Comparison of ENCODE assay signal across 8 mouse cellular contexts in the genomic region with DNA sequence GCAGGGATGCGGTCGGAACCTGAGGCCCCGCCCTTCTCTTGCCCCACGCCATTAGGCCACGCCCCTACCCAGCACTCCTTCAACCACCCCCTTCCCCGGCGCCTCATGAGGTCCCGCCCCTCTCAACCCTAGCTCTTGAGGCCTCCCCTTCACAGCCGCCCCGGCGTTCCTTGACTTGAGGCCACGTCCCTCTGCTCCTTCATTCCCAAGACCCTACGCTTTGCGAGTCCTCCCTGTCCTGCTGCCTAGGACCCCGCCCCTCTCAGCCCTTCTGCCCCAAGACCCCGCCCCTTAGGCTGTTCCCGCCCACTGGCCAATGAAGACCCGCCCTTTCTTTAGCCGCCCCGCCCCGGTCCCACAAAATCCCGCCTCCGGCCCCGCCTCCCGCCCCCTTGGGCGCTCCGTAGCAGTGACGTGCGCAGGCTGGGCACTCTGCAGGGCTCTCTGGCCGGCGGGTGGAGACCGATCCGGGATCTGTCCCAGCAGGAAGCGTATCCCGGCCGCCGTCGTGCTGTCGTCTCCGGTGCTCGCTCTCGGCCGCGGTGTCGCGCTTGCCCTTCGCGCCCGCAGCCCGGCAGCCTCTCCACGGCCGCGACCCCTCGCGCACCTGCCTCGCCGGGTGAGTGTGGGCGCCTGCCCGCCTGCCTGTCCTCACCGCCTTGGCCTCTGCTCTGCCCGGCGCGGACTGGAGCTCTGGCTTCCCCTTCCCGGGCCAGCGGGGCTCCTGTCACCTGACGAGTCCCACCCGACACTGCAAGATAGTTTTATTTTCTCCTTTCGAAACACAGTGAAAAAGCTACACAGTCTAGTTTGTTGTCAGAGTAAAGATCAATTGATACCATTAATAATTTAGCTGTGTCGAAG. TPM values are rescaled to one million over a fixed set of nuclear protein-coding genes. Genes with fewer than 3 reads are reported as not detected.
DNase-seq lines count a peak whose midpoint lies in the region; ATAC-seq and TF ChIP-seq lines count a peak whose summit lies in the region.

Myo6 (plus strand) TSS at position 421 of the 864 bp plus-strand sequence.

- peaks cover 0 to 2% of the 10 kb centered on the region in 2 experiments; a peak in 2 of 4 replicates for H3K27me3 ChIP-seq in MEL (ENCODE audit: control insufficient read depth in 1 of 2, insufficient read depth in 2 of 2, low read length in 2 of 2)
- no peaks in the 10 kb centered on the region for H3K27me3 ChIP-seq in cerebellum, adult 2 months (ENCODE audit: control insufficient read depth, insufficient read depth, low read length)
- H3K27me3 ChIP-seq in forebrain, postnatal 0 days (ENCODE audit: insufficient read depth, low read length), result no peaks in the 10 kb centered on the region
- no peaks in the 10 kb centered on the region for H3K27me3 ChIP-seq in neural tube, embryonic 15.5 days (replicated peaks)

- TF ChIP-seq POLR2A in MEL (IDR thresholded peaks at IDR 0.05; ENCODE audit: control insufficient read depth in 1 of 2, insufficient read depth in 1 of 2, low read depth in 1 of 2, low read length in 2 of 2, poor library complexity in 1 of 2), result no peak
- peak; percentile 84; the same call in 1 of the 2 replicates for TF ChIP-seq POLR2A in cerebellum, adult 2 months (IDR thresholded peaks at IDR 0.05; ENCODE audit: borderline replicate concordance, insufficient read depth, low read length)
- peak; percentile 94 for TF ChIP-seq POLR2A in lung, adult 2 months (IDR thresholded peaks at IDR 0.05; ENCODE audit: borderline replicate concordance, extremely low read depth, low read depth, low read length)

- intact Hi-C loops in heart, postnatal 36 days (cut with DNase I), result loop anchor here (2.0 to 10.0 kb wide), 4 partner anchors 76 to 370 kb away; partner anchors contain the start of genes Senp6 and Tmem30a

- no peaks in the 10 kb centered on the region for H3K9me3 ChIP-seq in MEL (replicated peaks; ENCODE audit: insufficient read depth, low read length)
- H3K9me3 ChIP-seq in forebrain, postnatal 0 days (ENCODE audit: low read length), result no peaks in the 10 kb centered on the region
- H3K9me3 ChIP-seq in neural tube, embryonic 15.5 days (replicated peaks), result no peaks in the 10 kb centered on the region

- peaks cover 2 to 5% of the 10 kb centered on the region in 2 experiments; a peak in 3 of 4 replicates for H3K4me1 ChIP-seq in MEL (ENCODE audit: control insufficient read depth in 1 of 2, insufficient read depth in 2 of 2, low read length in 2 of 2)
- H3K4me1 ChIP-seq in cerebellum, adult 2 months (ENCODE audit: control insufficient read depth, insufficient read depth, low read length), result no peaks in the 10 kb centered on the region
- H3K4me1 ChIP-seq in forebrain, postnatal 0 days (ENCODE audit: insufficient read depth), result no peaks in the 10 kb centered on the region; the same call in 1 of the 2 replicates
- no peaks in the 10 kb centered on the region for H3K4me1 ChIP-seq in lung, adult 2 months (ENCODE audit: control insufficient read depth, insufficient read depth, low read length)
- H3K4me1 ChIP-seq in neural tube, embryonic 15.5 days, result peaks cover 5% of the 10 kb centered on the region

- DNase-seq in MEL (ENCODE audit: low read depth, low spot score), result peak; percentile 79
- peak; percentile 95 to 97 for DNase-seq in cerebellum, adult 2 months
- peak; percentile 91 for DNase-seq in forebrain, postnatal 0 days
- DNase-seq in heart, postnatal 36 days, result peak; percentile 95 to 97
- peak; percentile 95 to 96 for DNase-seq in layer of hippocampus, adult 2 months (ENCODE audit: low spot score in 2 of 2)
- peak; percentile 95 for DNase-seq in lung, adult 2 months
- peak; percentile 99 for DNase-seq in testis, postnatal 10 days (ENCODE audit: low spot score)

- H3K79me2 ChIP-seq in MEL (ENCODE audit: control insufficient read depth, insufficient read depth, low read length, poor library complexity), result no peaks in the 10 kb centered on the region

- H3K4me2 ChIP-seq in forebrain, postnatal 0 days (ENCODE audit: low read depth), result peak within 1 kb of the TSS; percentile 81
- H3K4me2 ChIP-seq in neural tube, embryonic 15.5 days, result peak within 1 kb of the TSS; percentile 90

- under 1% methylated on average over 69 of the region's 69 CpGs for WGBS in cerebellum, adult 2 months
- 1% methylated on average over 69 of the region's 69 CpGs for whole genome bisulfite sequencing in forebrain, postnatal 0 days
- 1% methylated on average over 68 of the region's 69 CpGs for WGBS in lung, adult 2 months
- whole genome bisulfite sequencing in neural tube, embryonic 15.5 days, result under 1% methylated on average over 64 of the region's 69 CpGs

- TF ChIP-seq EP300 in MEL (IDR thresholded peaks at IDR 0.05; ENCODE audit: low read depth in 1 of 2, low read length in 2 of 2), result no peak

- no peak within 1 kb of the TSS for H3K27ac ChIP-seq in MEL (ENCODE audit: control insufficient read depth, low read depth, low read length)
- H3K27ac ChIP-seq in cerebellum, adult 2 months (ENCODE audit: insufficient read depth, low read length), result peak within 1 kb of the TSS; percentile 73
- H3K27ac ChIP-seq in forebrain, postnatal 0 days (ENCODE audit: low read depth, low read length), result peak within 1 kb of the TSS; percentile 71; the same call in 1 of the 2 replicates
- H3K27ac ChIP-seq in layer of hippocampus, adult 2 months, result peak within 1 kb of the TSS; percentile 91
- H3K27ac ChIP-seq in neural tube, embryonic 15.5 days (replicated peaks), result peak within 1 kb of the TSS; percentile 87

- peak within 1 kb of the TSS; percentile 62 for H3K9ac ChIP-seq in MEL (ENCODE audit: control insufficient read depth, low read depth, low read length, poor library complexity, severe bottlenecking)
- H3K9ac ChIP-seq in forebrain, postnatal 0 days, result peak within 1 kb of the TSS; percentile 74
- H3K9ac ChIP-seq in neural tube, embryonic 15.5 days (replicated peaks), result peak within 1 kb of the TSS; percentile 72

- peak within 1 kb of the TSS; percentile 81 to 91 for H3K4me3 ChIP-seq in MEL (ENCODE audit: control insufficient read depth in 1 of 2, insufficient read depth in 1 of 2, low read depth in 2 of 2, low read length in 2 of 2)
- H3K4me3 ChIP-seq in cerebellum, adult 2 months (replicated peaks; ENCODE audit: insufficient read depth, low read depth, low read length), result peak within 1 kb of the TSS; percentile 73
- H3K4me3 ChIP-seq in forebrain, postnatal 0 days (ENCODE audit: low read depth, low read length), result peak within 1 kb of the TSS; percentile 82
- H3K4me3 ChIP-seq in layer of hippocampus, adult 2 months, result peak within 1 kb of the TSS; percentile 95
- H3K4me3 ChIP-seq in lung, adult 2 months (replicated peaks; ENCODE audit: extremely low read depth, low read depth, low read length), result peak within 1 kb of the TSS; percentile 97
- peak within 1 kb of the TSS; percentile 88 for H3K4me3 ChIP-seq in neural tube, embryonic 15.5 days (replicated peaks)

- peaks cover 0 to 11% of the 10 kb centered on the region in 2 experiments; a peak in 2 of 4 replicates for H3K36me3 ChIP-seq in MEL (ENCODE audit: control insufficient read depth in 1 of 2, insufficient read depth in 2 of 2, low read length in 2 of 2)
- no peaks in the 10 kb centered on the region for H3K36me3 ChIP-seq in forebrain, postnatal 0 days (ENCODE audit: insufficient read depth)
- no peaks in the 10 kb centered on the region for H3K36me3 ChIP-seq in neural tube, embryonic 15.5 days

- TF ChIP-seq RAD21 in MEL (IDR thresholded peaks at IDR 0.05; ENCODE audit: low read depth, low read length), result no peak

- ATAC-seq in forebrain, postnatal 0 days, result peak; percentile 97
- peak; percentile 97 for ATAC-seq in neural tube, embryonic 15.5 days (ENCODE audit: low FRiP score)

- TF ChIP-seq CTCF in MEL (IDR thresholded peaks at IDR 0.05 in 2 of 3, conservative IDR thresholded peaks at IDR 0.05 in 1 of 3; ENCODE audit: control insufficient read depth in 1 of 3, insufficient read depth in 1 of 3, low read depth in 2 of 3, low read length in 3 of 3, poor library complexity in 1 of 3, severe bottlenecking in 1 of 3), result no peak
- no peak for TF ChIP-seq CTCF in cerebellum, adult 2 months (IDR thresholded peaks at IDR 0.05; ENCODE audit: borderline replicate concordance, insufficient read depth, low read depth, low read length)
- TF ChIP-seq CTCF in forebrain, postnatal 0 days (IDR thresholded peaks at IDR 0.05; ENCODE audit: low read depth), result no peak
- no peak for TF ChIP-seq CTCF in layer of hippocampus, adult 2 months (conservative IDR thresholded peaks at IDR 0.05)
- TF ChIP-seq CTCF in lung, adult 2 months (IDR thresholded peaks at IDR 0.05; ENCODE audit: insufficient read depth, low read length), result no peak

TF ChIP-seq in MEL, 35 proteins besides CTCF, POLR2A, EP300 and RAD21:
- no peak for TF ChIP-seq E2F4 (IDR thresholded peaks at IDR 0.05; ENCODE audit: borderline replicate concordance, low read depth, low read length)
- peak; percentile 53 for TF ChIP-seq NRF1 (IDR thresholded peaks at IDR 0.05; ENCODE audit: insufficient read depth, low read depth, low read length, poor library complexity, severe bottlenecking)

RNA-seq across cellular contexts. Expression of gene Myo6, which starts in this region (rescaled TPM):
- total RNA-seq in MEL (2012; rRNA removed), result 1.2 and 1.5 TPM in 2 replicates
- 1 to 10 TPM in 1 of 2 experiments, not detected in 1; 1.6 TPM for polyA plus RNA-seq in MEL (2012; ENCODE audit: insufficient read depth in 1 of 2, insufficient read length in 2 of 2, low read depth in 1 of 2, low replicate concordance in 2 of 2, missing spikeins in 1 of 2)
- polyA plus RNA-seq in cerebellum, adult 2 months (2012; rRNA removed), result 55.9 and 61.9 TPM in 2 replicates
- 31.7 and 34.4 TPM in 2 replicates for total RNA-seq in forebrain, postnatal 0 days (2014; rRNA removed)
- 9.6 and 19.9 TPM in 2 replicates for polyA plus RNA-seq in forebrain, postnatal 0 days (2015; fragmentation: Nextera tagmentation; extraction: Ambion mirVana)
- 10 to 100 TPM; 12.3 to 14.2 TPM for total RNA-seq in heart, postnatal 36 days (2021)
- 10 to 100 TPM; 82.0 to 83.8 TPM for total RNA-seq in layer of hippocampus, adult 2 months (2021)
- polyA plus RNA-seq in lung, adult 2 months (2012; rRNA removed), result 21.7 and 25.1 TPM in 2 replicates
- 18.1 and 25.7 TPM in 2 replicates for polyA plus RNA-seq in neural tube, embryonic 15.5 days (2015; fragmentation: Nextera tagmentation; extraction: Ambion mirVana)

Comparison
In these comparisons a context has a peak if more than half of its experiments do, and no peak if none do; other contexts are left out.
1. POLR2A ChIP-seq: peak in cerebellum, adult 2 months (single experiment) and lung, adult 2 months (single experiment); none in MEL (0 of 2).
2. Peak in every context shown above with its lines, with median percentiles within 50 percentile points of each other: DNase-seq, H3K4me3 ChIP-seq and H3K9ac ChIP-seq.